Comparison of ENCODE assay signal across 10 mouse cellular contexts in the genomic region with DNA sequence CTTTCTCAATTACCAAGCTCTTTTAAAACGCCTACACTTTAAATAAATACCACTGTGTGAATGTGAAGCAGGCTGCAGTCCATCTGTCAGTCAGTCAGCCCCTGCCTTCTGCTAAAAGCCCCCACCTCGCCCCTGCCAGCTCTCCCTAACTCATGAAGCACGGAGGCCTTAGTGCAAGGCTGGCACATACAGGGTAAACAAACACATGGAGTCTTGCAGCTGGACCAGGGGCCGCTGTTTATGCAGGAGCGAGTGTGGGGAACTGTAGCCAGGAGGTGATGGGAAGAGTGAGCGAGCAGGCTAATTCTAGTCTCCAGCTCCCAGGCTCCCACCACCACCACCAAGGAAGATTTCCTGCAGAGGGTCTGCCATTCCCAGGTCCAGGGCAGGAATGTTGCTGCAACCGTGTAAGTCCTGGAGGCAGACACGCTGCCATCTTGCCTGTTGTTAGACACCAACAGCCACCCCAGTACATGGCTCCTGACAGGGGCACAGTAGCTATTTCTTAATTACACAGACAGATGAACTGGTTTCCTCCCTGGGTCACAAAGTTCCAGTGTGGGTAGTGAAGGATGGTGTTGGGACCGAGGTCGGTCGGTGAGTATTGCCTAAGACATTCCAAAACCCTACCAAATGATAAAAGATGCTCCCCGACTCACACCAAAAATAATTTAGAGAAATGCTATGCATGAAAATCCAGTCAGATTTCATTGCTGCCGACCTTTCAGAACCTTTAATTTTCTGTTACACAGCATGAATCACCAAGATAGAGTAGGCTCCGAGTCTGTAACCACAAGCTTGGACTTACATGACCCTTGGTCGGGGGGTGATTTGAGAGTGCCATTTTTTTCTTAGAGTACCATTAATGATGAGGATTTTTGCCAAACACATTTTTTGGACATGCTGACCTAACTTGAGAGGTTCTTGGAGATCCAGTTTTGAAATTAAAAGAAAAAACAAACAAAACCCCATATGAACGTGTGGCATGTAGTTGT. TPM values are rescaled to one million over a fixed set of nuclear protein-coding genes. Genes with fewer than 3 reads are reported as not detected.
DNase-seq lines count a peak whose midpoint lies in the region; ATAC-seq lines count a peak whose summit lies in the region.
"Had no signal": no experiment of that assay in that cellular context is flagged by ENCODE, and none has a peak within 500 bp of the region (broad histone marks: within the 10 kb centered on the region; RNA-seq: fewer than 3 reads in every experiment).

No protein-coding gene starts in this region.

- peak overlapping the region; percentile 68 for H3K27ac ChIP-seq in forebrain, embryonic 15.5 days (replicated peaks)
- peak overlapping the region; percentile 77 for H3K27ac ChIP-seq in midbrain, embryonic 10.5 days (replicated peaks)
- H3K27ac ChIP-seq: liver, embryonic 15.5 days had no signal

- H3K4me3 ChIP-seq in forebrain, embryonic 15.5 days, result no peak overlapping the region
- peak overlapping the region; percentile 12; the same call in 1 of the 2 replicates for H3K4me3 ChIP-seq in midbrain, embryonic 10.5 days
- H3K4me3 ChIP-seq: liver, embryonic 15.5 days had no signal

- H3K9me3 ChIP-seq in forebrain, embryonic 15.5 days, result no peaks in the 10 kb centered on the region
- no peaks in the 10 kb centered on the region for H3K9me3 ChIP-seq in midbrain, embryonic 10.5 days (replicated peaks)
- H3K9me3 ChIP-seq: liver, embryonic 15.5 days had no signal

- intact Hi-C loops in heart, postnatal 36 days (cut with DNase I), result no loop called here
- intact Hi-C loops in left cerebral cortex, postnatal 4 days (cut with DNase I), result no loop called here

- no peaks in the 10 kb centered on the region for H3K27me3 ChIP-seq in forebrain, embryonic 15.5 days
- no peaks in the 10 kb centered on the region for H3K27me3 ChIP-seq in midbrain, embryonic 10.5 days (ENCODE audit: low read depth, poor library complexity, severe bottlenecking)
- H3K27me3 ChIP-seq: liver, embryonic 15.5 days had no signal

- ATAC-seq in forebrain, embryonic 15.5 days (replicated peaks), result peak; percentile 84
- ATAC-seq in monocyte, adult 5-6 weeks (replicated peaks; ENCODE audit: insufficient number of reproducible peaks, low FRiP score, low TSS enrichment, poor library complexity, severe bottlenecking), result no peak

- H3K9ac ChIP-seq in forebrain, embryonic 15.5 days (replicated peaks), result 0 out of 2 replicates have a peak overlapping the region, but pooled peaks have one; percentile 19
- H3K9ac ChIP-seq: liver, embryonic 15.5 days had no signal

- WGBS in forebrain, embryonic 15.5 days, result 43% methylated on average over 16 of the region's 16 CpGs
- 65% methylated on average over 16 of the region's 16 CpGs for WGBS in midbrain, embryonic 10.5 days

- H3K36me3 ChIP-seq in forebrain, embryonic 15.5 days, result no peaks in the 10 kb centered on the region
- H3K36me3 ChIP-seq in midbrain, embryonic 10.5 days, result peaks cover 33% of the 10 kb centered on the region
- H3K36me3 ChIP-seq: liver, embryonic 15.5 days had no signal

- peaks cover 87% of the 10 kb centered on the region for H3K4me1 ChIP-seq in forebrain, embryonic 15.5 days
- peaks cover 98% of the 10 kb centered on the region for H3K4me1 ChIP-seq in midbrain, embryonic 10.5 days
- H3K4me1 ChIP-seq: liver, embryonic 15.5 days had no signal

- peak; percentile 89 for DNase-seq in heart, adult 11 months
- DNase-seq in heart, postnatal 36 days, result no peak
- DNase-seq in Muller cell, postnatal 12 days (ENCODE audit: inconsistent ontology term), result peak; percentile 64
- no peak for DNase-seq in midbrain, embryonic 10.5 days (ENCODE audit: low spot score)
- no peak for DNase-seq in left cerebral cortex, postnatal 4 days
- DNase-seq in adrenal gland, postnatal 25 days, result no peak
- DNase-seq: right cerebral cortex, postnatal 4 days had no signal

- peak overlapping the region; percentile 7; the same call in 1 of the 2 replicates for H3K4me2 ChIP-seq in forebrain, embryonic 15.5 days (replicated peaks)
- H3K4me2 ChIP-seq: liver, embryonic 15.5 days had no signal

RNA-seq across cellular contexts. Expression of gene Boc, which starts 20.0 kb away (rescaled TPM):
- total RNA-seq in heart, postnatal 36 days (2021), result 1 to 10 TPM; 4.8 to 5.9 TPM
- 15.3 and 16.9 TPM in 2 replicates for polyA plus RNA-seq in forebrain, embryonic 15.5 days (2015; fragmentation: Nextera tagmentation; extraction: Ambion mirVana)
- 30.8 and 37.1 TPM in 2 replicates for polyA plus RNA-seq in midbrain, embryonic 10.5 days (2016; fragmentation: Nextera tagmentation; extraction: Ambion mirVana)
- 10 to 100 TPM; 20.0 to 22.4 TPM for total RNA-seq in left cerebral cortex, postnatal 4 days (2021)
- 55.9 and 68.4 TPM in 2 replicates for total RNA-seq in adrenal gland, postnatal 25 days (2021)
- total RNA-seq in monocyte, adult 5-6 weeks (2017), result not detected in 3 replicates

Comparison
In these comparisons a context has a peak if more than half of its experiments do, and no peak if none do; other contexts are left out.
1. DNase-seq: peak in heart, adult 11 months (single experiment) and Muller cell, postnatal 12 days (single experiment); none in heart, postnatal 36 days (0 of 2), midbrain, embryonic 10.5 days (single experiment), left cerebral cortex, postnatal 4 days (single experiment) and adrenal gland, postnatal 25 days (single experiment).